Mouse (Mus musculus): Measurements from ENCODE around the gene P3h4. TPM values are rescaled to one million over a fixed set of nuclear protein-coding genes. Genes with fewer than 3 reads are reported as not detected.

The P3h4 gene
- 1.1 TPM in 1 of 2 replicates, not detected in the other for total RNA-seq (2017)

- peak; percentile 61 for ATAC-seq (replicated peaks; ENCODE audit: low read depth, poor library complexity, severe bottlenecking)
These were observed at the start of gene P3h4 for GRCm38 (mm10) chr11:100414021-100414913. TSS of gene P3h4 (minus strand) at chr11:100414836.

GRCm38 (mm10) chr11:100462699-100463098 lies 48.1 kb upstream of the P3h4 start:
- no peak for ATAC-seq (replicated peaks; ENCODE audit: low read depth, poor library complexity, severe bottlenecking)

- ATAC-seq (replicated peaks; ENCODE audit: low read depth, poor library complexity, severe bottlenecking), result no peak
These were observed 43.1 kb upstream of the P3h4 start for GRCm38 (mm10) chr11:100457711-100458110.

GRCm38 (mm10) chr11:100457247-100457646 lies 42.6 kb upstream of the P3h4 start:
- no peak for ATAC-seq (replicated peaks; ENCODE audit: low read depth, poor library complexity, severe bottlenecking)

- ATAC-seq (replicated peaks; ENCODE audit: low read depth, poor library complexity, severe bottlenecking), result no peak
These were observed 28.0 kb upstream of the P3h4 start for GRCm38 (mm10) chr11:100442625-100443024.

- ATAC-seq (replicated peaks; ENCODE audit: low read depth, poor library complexity, severe bottlenecking), result no peak
These were observed 27.2 kb upstream of the P3h4 start, which contains the start of the genes Nt5c3b and Klhl10 for GRCm38 (mm10) chr11:100441797-100442196. TSS of gene Nt5c3b (minus strand) at chr11:100441808. TSS of gene Klhl10 (plus strand) at chr11:100441917.

- peak; percentile 94 for ATAC-seq (replicated peaks; ENCODE audit: low read depth, poor library complexity, severe bottlenecking)
These were observed 26.3 kb upstream of the P3h4 start for GRCm38 (mm10) chr11:100440691-100441522.

- no peak for ATAC-seq (replicated peaks; ENCODE audit: low read depth, poor library complexity, severe bottlenecking)
These were observed 23.3 kb upstream of the P3h4 start for GRCm38 (mm10) chr11:100437901-100438300.

- ATAC-seq (replicated peaks; ENCODE audit: low read depth, poor library complexity, severe bottlenecking), result no peak
These were observed 21.1 kb upstream of the P3h4 start for GRCm38 (mm10) chr11:100435678-100436246.

- no peak for ATAC-seq (replicated peaks; ENCODE audit: low read depth, poor library complexity, severe bottlenecking)
These were observed 17.4 kb upstream of the P3h4 start for GRCm38 (mm10) chr11:100432002-100432401.

- ATAC-seq (replicated peaks; ENCODE audit: low read depth, poor library complexity, severe bottlenecking), result no peak
These were observed 15.4 kb upstream of the P3h4 start for GRCm38 (mm10) chr11:100430052-100430451.

- ATAC-seq (replicated peaks; ENCODE audit: low read depth, poor library complexity, severe bottlenecking), result no peak
These were observed 14.1 kb upstream of the P3h4 start for GRCm38 (mm10) chr11:100428612-100429199.

GRCm38 (mm10) chr11:100426820-100427219 lies 12.2 kb upstream of the P3h4 start:
- no peak for ATAC-seq (replicated peaks; ENCODE audit: low read depth, poor library complexity, severe bottlenecking)

GRCm38 (mm10) chr11:100425851-100426250 lies 11.2 kb upstream of the P3h4 start:
- peak; percentile 73 for ATAC-seq (replicated peaks; ENCODE audit: low read depth, poor library complexity, severe bottlenecking)

GRCm38 (mm10) chr11:100423836-100424235 lies 9.2 kb upstream of the P3h4 start:
- no peak for ATAC-seq (replicated peaks; ENCODE audit: low read depth, poor library complexity, severe bottlenecking)

- ATAC-seq (replicated peaks; ENCODE audit: low read depth, poor library complexity, severe bottlenecking), result no peak
These were observed 6.9 kb upstream of the P3h4 start for GRCm38 (mm10) chr11:100421537-100421936.

GRCm38 (mm10) chr11:100414914-100415822 lies 532 bp upstream of the P3h4 start, which contains the start of gene Fkbp10:
TSS of gene Fkbp10 (plus strand) at chr11:100415697.
- no peak for ATAC-seq (replicated peaks; ENCODE audit: low read depth, poor library complexity, severe bottlenecking)

- no peak for ATAC-seq (replicated peaks; ENCODE audit: low read depth, poor library complexity, severe bottlenecking)
These were observed 1.1 kb downstream of the P3h4 start for GRCm38 (mm10) chr11:100413541-100413940.

- no peak for ATAC-seq (replicated peaks; ENCODE audit: low read depth, poor library complexity, severe bottlenecking)
These were observed 2.9 kb downstream of the P3h4 start for GRCm38 (mm10) chr11:100411736-100412135.
